Mouse (Mus musculus) stomach, postnatal 0 days (tissue): ENCODE measurements around the gene Prdm15.

Experiments
- CTCF ChIP-seq: IDR thresholded peaks from 2 replicates; pipeline ENCODE4 v1.5.1; 2016; ENCODE audit warnings: antibody characterized with exemption, low read depth, mild to moderate bottlenecking, moderate library complexity
- EP300 ChIP-seq: optimal IDR thresholded peaks from 2 replicates; pipeline ENCODE3; 2016; ENCODE audit warnings: antibody characterized with exemption

DNA sequence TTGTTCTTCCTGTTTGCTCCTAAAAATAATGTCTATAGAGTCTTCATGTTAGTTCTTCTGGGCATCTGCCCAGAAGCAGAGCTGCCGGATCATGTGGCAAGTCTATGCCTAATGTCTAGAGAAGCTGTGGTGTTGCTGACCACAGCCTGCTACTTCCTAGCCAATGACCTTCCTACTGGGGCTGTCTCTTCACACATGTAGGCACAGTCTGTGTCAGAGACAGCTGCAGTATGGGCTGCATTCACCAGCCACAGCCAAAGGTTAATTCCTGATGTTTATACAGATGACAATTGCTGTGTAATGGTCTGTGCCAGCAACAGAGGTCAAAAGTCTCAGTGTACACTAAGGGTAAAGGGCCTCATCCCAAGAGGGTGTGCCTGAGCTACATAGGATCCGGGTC lies 95.2 kb downstream of the Prdm15 start:
- TF ChIP-seq CTCF (no peak), EP300 (no peak)
